Mouse (Mus musculus): ENCODE results near the gene A230050P20Rik. TPM values are rescaled to one million over a fixed set of nuclear protein-coding genes. Genes with fewer than 3 reads are reported as not detected.
A peak's percentile ranks its signal among the peaks of the same experiment; 100 is the strongest.

Gene A230050P20Rik
- polyA plus RNA-seq, 1 experiment from 2014 or later, result 6.9 TPM

GRCm38 (mm10) chr9:20850179-20850578, 18.3 kb upstream of the A230050P20Rik start:
- Histone ChIP-seq H3K4me2 (replicated peaks; ENCODE audit: low read depth) (no peak overlapping the region), H3K4me1 (replicated peaks; ENCODE audit: control insufficient read depth, insufficient read depth) (no peaks in the 10 kb centered on the region), H3K9me3 (ENCODE audit: control insufficient read depth, low read length) (no peaks in the 10 kb centered on the region), H3K27ac (replicated peaks) (no peak overlapping the region), H3K4me3 (ENCODE audit: low read depth, low read length) (no peak overlapping the region), H3K27me3 (ENCODE audit: control insufficient read depth, insufficient read depth, low read length) (no peaks in the 10 kb centered on the region), H3K36me3 (ENCODE audit: control insufficient read depth, insufficient read depth, low read length) (no peaks in the 10 kb centered on the region), H3K9ac (ENCODE audit: low read length) (no peak overlapping the region)
- WGBS, result 84% methylated on average over 2 of the region's 2 CpGs
- DNase-seq (ENCODE audit: low spot score) (no peak), ATAC-seq (ENCODE audit: low FRiP score, low TSS enrichment) (no peak)
- TF ChIP-seq CTCF (IDR thresholded peaks at IDR 0.05; ENCODE audit: low read depth) (no peak), EP300 (optimal IDR thresholded peaks at IDR 0.05) (no peak)

DNA sequence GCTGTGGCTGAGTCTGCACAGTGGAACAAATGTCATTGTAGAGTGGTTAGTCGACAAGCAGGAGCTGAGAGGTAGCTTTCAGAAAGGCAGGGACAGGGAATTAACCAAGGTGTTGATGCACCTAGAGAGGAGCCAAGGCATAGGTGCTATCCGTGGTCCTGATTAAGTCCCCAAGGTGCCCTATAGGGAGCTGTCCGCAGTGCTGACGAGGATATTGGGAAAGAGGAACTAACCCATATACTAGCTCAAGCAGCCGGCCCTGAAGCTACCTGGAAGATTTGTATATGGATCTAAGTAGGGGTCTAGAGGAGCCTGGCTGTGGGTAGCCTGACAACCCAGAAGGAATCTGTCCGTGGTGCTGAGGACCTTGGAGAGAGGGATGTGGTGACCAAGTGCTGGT, 11.3 kb upstream of the A230050P20Rik start:
- Histone ChIP-seq H3K27ac (replicated peaks) (no peak overlapping the region), H3K9me3 (ENCODE audit: control insufficient read depth, low read length) (no peaks in the 10 kb centered on the region), H3K4me1 (replicated peaks; ENCODE audit: control insufficient read depth, insufficient read depth) (no peaks in the 10 kb centered on the region), H3K4me2 (replicated peaks; ENCODE audit: low read depth) (no peak overlapping the region), H3K9ac (ENCODE audit: low read length) (no peak overlapping the region), H3K4me3 (ENCODE audit: low read depth, low read length) (no peak overlapping the region), H3K36me3 (ENCODE audit: control insufficient read depth, insufficient read depth, low read length) (no peaks in the 10 kb centered on the region), H3K27me3 (ENCODE audit: control insufficient read depth, insufficient read depth, low read length) (no peaks in the 10 kb centered on the region)
- DNase-seq (ENCODE audit: low spot score) (peak; percentile 81), ATAC-seq (ENCODE audit: low FRiP score, low TSS enrichment) (peak; percentile 73)
- no peak for TF ChIP-seq EP300 (optimal IDR thresholded peaks at IDR 0.05)
- TF ChIP-seq CTCF (IDR thresholded peaks at IDR 0.05; ENCODE audit: low read depth), result 0 out of 2 replicates have a peak, but pooled peaks have one; percentile 9
- 7% methylated on average over 6 of the region's 6 CpGs for WGBS

- no peaks in the 10 kb centered on the region for H3K27me3 ChIP-seq (ENCODE audit: control insufficient read depth, insufficient read depth, low read length)
- WGBS, result 39% methylated on average over 6 of the region's 6 CpGs
- H3K4me3 ChIP-seq (ENCODE audit: low read depth, low read length), result no peak overlapping the region
- ATAC-seq (ENCODE audit: low FRiP score, low TSS enrichment), result no peak
- H3K9me3 ChIP-seq (ENCODE audit: control insufficient read depth, low read length), result no peaks in the 10 kb centered on the region
- no peaks in the 10 kb centered on the region for H3K36me3 ChIP-seq (ENCODE audit: control insufficient read depth, insufficient read depth, low read length)
- H3K27ac ChIP-seq (replicated peaks), result no peak overlapping the region
- H3K4me1 ChIP-seq (replicated peaks; ENCODE audit: control insufficient read depth, insufficient read depth), result no peaks in the 10 kb centered on the region
- TF ChIP-seq CTCF (IDR thresholded peaks at IDR 0.05; ENCODE audit: low read depth) (0 out of 2 replicates have a peak, but pooled peaks have one; percentile 1), EP300 (optimal IDR thresholded peaks at IDR 0.05) (no peak)
- no peak for DNase-seq (ENCODE audit: low spot score)
- no peak overlapping the region for H3K4me2 ChIP-seq (replicated peaks; ENCODE audit: low read depth)
- no peak overlapping the region for H3K9ac ChIP-seq (ENCODE audit: low read length)
Observed at GRCm38 (mm10) chr9:20859926-20860325, 8.5 kb upstream of the A230050P20Rik start.

GRCm38 (mm10) chr9:20861821-20862220, 6.6 kb upstream of the A230050P20Rik start:
- H3K9me3 ChIP-seq (ENCODE audit: control insufficient read depth, low read length), result no peaks in the 10 kb centered on the region
- 15% methylated on average over 4 of the region's 4 CpGs for WGBS
- TF ChIP-seq CTCF (IDR thresholded peaks at IDR 0.05; ENCODE audit: low read depth) (peak; percentile 70), EP300 (optimal IDR thresholded peaks at IDR 0.05) (no peak)
- H3K4me3 ChIP-seq (ENCODE audit: low read depth, low read length), result no peak overlapping the region
- no peaks in the 10 kb centered on the region for H3K27me3 ChIP-seq (ENCODE audit: control insufficient read depth, insufficient read depth, low read length)
- H3K4me2 ChIP-seq (replicated peaks; ENCODE audit: low read depth), result no peak overlapping the region
- DNase-seq (ENCODE audit: low spot score) (peak; percentile 39), ATAC-seq (ENCODE audit: low FRiP score, low TSS enrichment) (no peak)
- H3K4me1 ChIP-seq (replicated peaks; ENCODE audit: control insufficient read depth, insufficient read depth), result no peaks in the 10 kb centered on the region
- no peaks in the 10 kb centered on the region for H3K36me3 ChIP-seq (ENCODE audit: control insufficient read depth, insufficient read depth, low read length)
- no peak overlapping the region for H3K27ac ChIP-seq (replicated peaks)
- no peak overlapping the region for H3K9ac ChIP-seq (ENCODE audit: low read length)

DNA sequence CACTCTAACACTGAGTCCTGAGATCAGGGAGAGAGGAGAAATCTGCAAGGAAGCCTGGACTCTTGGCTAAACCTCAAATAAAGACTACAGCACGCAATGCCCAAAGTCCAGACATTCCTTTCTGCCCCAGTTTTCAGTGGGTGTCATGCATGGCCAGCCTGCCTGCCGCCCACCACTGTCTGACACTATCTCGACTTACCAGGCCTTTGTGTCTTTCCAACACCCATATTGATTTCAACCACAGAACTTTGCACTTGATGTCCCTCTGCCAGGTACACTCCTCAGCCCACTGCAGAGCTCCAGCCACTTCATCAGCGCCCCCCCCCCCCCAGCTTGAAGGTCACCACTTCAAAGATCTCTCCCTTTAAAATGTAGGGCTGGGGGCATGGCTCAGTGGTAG, 6.2 kb upstream of the A230050P20Rik start:
- TF ChIP-seq CTCF (IDR thresholded peaks at IDR 0.05; ENCODE audit: low read depth) (no peak), EP300 (optimal IDR thresholded peaks at IDR 0.05) (no peak)
- Histone ChIP-seq H3K4me1 (replicated peaks; ENCODE audit: control insufficient read depth, insufficient read depth) (no peaks in the 10 kb centered on the region), H3K4me3 (ENCODE audit: low read depth, low read length) (no peak overlapping the region), H3K4me2 (replicated peaks; ENCODE audit: low read depth) (no peak overlapping the region), H3K9ac (ENCODE audit: low read length) (no peak overlapping the region), H3K27me3 (ENCODE audit: control insufficient read depth, insufficient read depth, low read length) (no peaks in the 10 kb centered on the region), H3K36me3 (ENCODE audit: control insufficient read depth, insufficient read depth, low read length) (no peaks in the 10 kb centered on the region), H3K9me3 (ENCODE audit: control insufficient read depth, low read length) (no peaks in the 10 kb centered on the region), H3K27ac (replicated peaks) (no peak overlapping the region)
- WGBS, result 39% methylated on average over 4 of the region's 4 CpGs
- ATAC-seq (ENCODE audit: low FRiP score, low TSS enrichment), result no peak
- no peak for DNase-seq (ENCODE audit: low spot score)

GRCm38 (mm10) chr9:20866879-20867278, 1.6 kb upstream of the A230050P20Rik start:
- 58% methylated on average over 3 of the region's 3 CpGs for WGBS
- TF ChIP-seq EP300 (optimal IDR thresholded peaks at IDR 0.05) (no peak), CTCF (IDR thresholded peaks at IDR 0.05; ENCODE audit: low read depth) (no peak)
- no peak overlapping the region for H3K9ac ChIP-seq (ENCODE audit: low read length)
- no peaks in the 10 kb centered on the region for H3K4me1 ChIP-seq (replicated peaks; ENCODE audit: control insufficient read depth, insufficient read depth)
- no peak for ATAC-seq (ENCODE audit: low FRiP score, low TSS enrichment)
- H3K4me3 ChIP-seq (ENCODE audit: low read depth, low read length), result no peak overlapping the region
- H3K4me2 ChIP-seq (replicated peaks; ENCODE audit: low read depth), result no peak overlapping the region
- no peaks in the 10 kb centered on the region for H3K27me3 ChIP-seq (ENCODE audit: control insufficient read depth, insufficient read depth, low read length)
- H3K36me3 ChIP-seq (ENCODE audit: control insufficient read depth, insufficient read depth, low read length), result no peaks in the 10 kb centered on the region
- no peak overlapping the region for H3K27ac ChIP-seq (replicated peaks)
- DNase-seq (ENCODE audit: low spot score), result no peak
- H3K9me3 ChIP-seq (ENCODE audit: control insufficient read depth, low read length), result no peaks in the 10 kb centered on the region

Measured in stomach, postnatal 0 days (tissue).